Mouse (Mus musculus) brain, embryonic 14.5 days (tissue): ENCODE data around the gene Gm49355.

Source experiments
- CTCF ChIP-seq: fragments of 200-500 bp; IDR thresholded peaks from 2 replicates; pipeline ENCODE4 v1.5.1; 2012; ENCODE audit warnings: inconsistent platforms, mild to moderate bottlenecking, moderate library complexity, borderline replicate concordance; ENCODE audit not compliant: insufficient read depth, insufficient read length; ENCODE audit errors: extremely low read depth
- POLR2A ChIP-seq: fragments of 200-500 bp; IDR thresholded peaks from 2 replicates; pipeline ENCODE4 v1.6.1; 2012; ENCODE audit warnings: mild to moderate bottlenecking, inconsistent platforms, borderline replicate concordance; ENCODE audit not compliant: poor library complexity, insufficient read depth, insufficient read length, severe bottlenecking; ENCODE audit errors: extremely low read depth

DNA sequence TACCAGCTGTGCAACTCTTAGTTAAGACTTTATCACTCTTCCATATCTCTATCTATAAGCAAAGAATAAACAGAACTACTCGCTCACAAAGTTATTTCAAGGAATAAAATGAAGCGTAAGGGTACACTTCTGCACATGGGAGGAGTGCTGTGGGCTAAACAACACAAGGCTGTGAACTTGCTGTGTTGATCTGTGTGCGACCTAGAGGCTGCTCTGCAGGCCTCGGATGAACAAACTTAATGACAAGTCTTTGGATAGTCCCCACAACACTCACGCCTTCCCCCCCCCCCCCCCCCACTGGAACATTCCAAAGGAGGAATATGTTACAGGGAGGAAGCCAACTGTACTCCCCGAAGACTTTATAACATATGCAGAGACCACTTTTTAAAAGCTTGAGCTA lies at the start of gene Gm49355:
- no peak for TF ChIP-seq CTCF
- no peak for TF ChIP-seq POLR2A
